Mouse (Mus musculus): ENCODE data around the gene Podn.
A peak's percentile ranks its signal among the peaks of the same experiment; 100 is the strongest.
"Not testable (repeated sequence)": the region's sequence is repeated elsewhere in the genome, so short reads cannot be mapped to it uniquely, and the experiment has no call there.

Podn gene

GRCm38 (mm10) chr4:108096345-108096744 lies at the start of gene Podn:
Gene Podn, minus strand, starts transcription at chr4:108096445.
- DNase-seq, result no peak

DNA sequence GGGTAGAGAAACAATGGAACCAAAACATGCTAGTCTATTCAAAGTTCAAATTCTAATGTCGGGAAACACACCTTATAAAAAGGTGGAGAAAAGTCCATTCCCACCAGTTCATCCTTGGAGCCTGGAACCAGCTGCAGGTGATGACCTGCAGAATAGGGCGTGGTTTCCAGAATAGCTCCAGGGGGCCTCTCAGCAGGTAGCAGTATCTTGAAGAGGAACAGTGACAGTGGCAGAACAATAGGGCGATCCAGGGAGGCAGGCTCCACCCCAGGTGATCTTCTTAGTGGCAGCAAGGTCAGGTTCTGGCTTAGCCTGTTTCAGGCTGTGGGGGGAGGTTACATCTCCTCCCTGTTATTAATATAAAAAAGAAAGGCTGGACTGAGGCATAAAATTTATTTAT lies 49.3 kb upstream of the Podn start:
- DNase-seq, result not testable (repeated sequence)

DNA sequence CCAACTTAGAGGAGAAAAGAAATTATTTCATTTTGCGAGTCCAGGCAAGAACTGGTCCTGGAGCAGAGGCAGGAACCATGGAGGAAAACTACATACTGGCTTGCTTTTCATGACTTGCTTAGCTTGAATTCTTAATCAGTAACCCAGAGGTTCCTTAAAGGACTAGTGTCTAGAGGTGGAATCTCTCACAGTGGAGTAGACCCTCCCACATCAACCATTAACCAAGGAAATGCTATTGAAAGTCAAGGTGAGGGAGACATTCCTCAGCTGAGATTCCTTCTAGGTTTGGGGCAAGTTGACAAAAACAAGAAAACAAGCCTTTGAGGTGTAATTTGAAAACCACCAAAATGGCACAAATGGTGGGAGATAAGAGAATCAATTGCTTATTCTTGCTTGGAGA lies 48.6 kb upstream of the Podn start, which contains the start of gene Scp2:
Gene Scp2 (minus strand): TSS at position 119 of the 400 bp plus-strand sequence.
- no peak for DNase-seq

GRCm38 (mm10) chr4:108143778-108144177 lies 47.5 kb upstream of the Podn start:
- DNase-seq, result no peak

DNA sequence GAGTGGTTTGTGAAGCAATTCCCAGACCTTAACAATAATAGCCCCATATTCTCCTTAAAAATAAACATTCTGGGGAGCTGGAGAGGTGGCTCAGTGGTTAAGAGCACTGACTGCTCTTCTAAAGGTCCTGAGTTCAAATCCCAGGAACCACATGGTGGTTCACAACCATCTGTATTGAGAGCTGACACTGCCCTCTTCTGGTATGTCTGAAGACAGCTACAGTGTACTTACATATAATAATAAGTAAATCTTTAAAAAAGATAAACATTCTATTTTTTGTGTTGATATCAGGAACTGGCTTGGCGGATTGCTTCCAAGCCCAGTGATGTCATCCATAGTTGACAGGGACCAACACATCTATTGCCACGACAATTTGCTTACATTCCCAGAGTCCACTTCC lies 46.9 kb upstream of the Podn start:
- not testable (repeated sequence) for DNase-seq

DNA sequence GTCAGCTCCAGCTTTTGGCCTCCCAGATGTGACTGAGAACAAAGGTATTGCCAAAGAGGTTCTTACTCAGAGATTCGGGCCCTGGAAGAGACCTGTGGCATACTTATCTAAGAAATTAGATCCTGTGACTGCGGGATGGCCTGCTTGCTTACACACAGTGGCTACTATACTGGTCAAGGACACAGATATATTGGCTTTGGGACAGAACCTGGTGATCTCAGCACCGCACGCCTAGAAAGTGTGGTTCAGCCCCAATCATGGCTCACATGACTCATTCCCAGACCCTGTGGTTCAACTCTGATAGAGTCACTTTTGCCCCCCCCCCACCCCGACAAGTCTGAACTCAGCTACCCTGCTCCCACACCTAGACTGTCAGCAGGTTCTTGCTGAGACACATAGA lies 40.7 kb upstream of the Podn start:
- no peak for DNase-seq

DNA sequence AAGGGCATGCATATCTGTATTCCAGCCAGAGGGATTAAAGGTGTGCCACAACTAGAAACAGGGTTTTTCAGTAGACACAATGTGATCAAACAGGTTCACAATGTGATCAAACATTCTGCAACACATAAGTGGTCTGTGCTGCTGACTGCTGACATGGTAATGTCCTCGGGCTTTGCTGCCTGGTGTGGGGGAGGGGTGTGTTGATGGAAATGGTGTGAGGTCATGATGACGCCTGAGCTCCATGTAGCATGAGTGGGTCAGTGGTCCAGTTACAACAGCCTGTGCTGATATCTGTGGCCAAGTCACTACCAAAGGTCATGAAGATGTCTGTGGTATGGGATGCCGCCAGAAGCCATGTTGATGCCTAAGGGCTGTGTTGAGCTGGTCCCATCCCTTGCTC lies 34.2 kb upstream of the Podn start:
- no peak for DNase-seq

- DNase-seq, result no peak
Observed at GRCm38 (mm10) chr4:108128339-108128738, 32.1 kb upstream of the Podn start.

DNA sequence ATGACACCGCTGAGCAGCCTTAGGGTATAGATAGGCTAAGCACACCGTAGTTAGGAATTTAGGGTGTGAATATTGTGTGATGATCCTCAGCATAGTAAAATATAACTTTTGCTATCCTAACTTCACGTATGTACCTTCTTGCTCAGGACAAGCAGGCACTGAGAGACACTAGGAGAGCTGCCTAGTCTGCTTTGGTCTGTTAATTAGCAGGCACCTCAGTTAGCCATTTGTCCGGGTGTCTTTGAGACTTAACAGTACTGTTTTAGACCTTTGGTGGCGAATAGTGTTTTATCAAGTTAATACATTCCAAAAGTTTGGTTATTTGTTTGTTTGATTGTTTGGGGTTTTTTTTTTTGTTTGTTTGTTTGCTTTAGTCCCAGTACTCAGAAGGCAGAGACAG lies 31.3 kb upstream of the Podn start:
- no peak for DNase-seq

GRCm38 (mm10) chr4:108126260-108126659 lies 30.0 kb upstream of the Podn start:
- DNase-seq, result no peak

GRCm38 (mm10) chr4:108124104-108124503 lies 27.9 kb upstream of the Podn start:
- no peak for DNase-seq

DNA sequence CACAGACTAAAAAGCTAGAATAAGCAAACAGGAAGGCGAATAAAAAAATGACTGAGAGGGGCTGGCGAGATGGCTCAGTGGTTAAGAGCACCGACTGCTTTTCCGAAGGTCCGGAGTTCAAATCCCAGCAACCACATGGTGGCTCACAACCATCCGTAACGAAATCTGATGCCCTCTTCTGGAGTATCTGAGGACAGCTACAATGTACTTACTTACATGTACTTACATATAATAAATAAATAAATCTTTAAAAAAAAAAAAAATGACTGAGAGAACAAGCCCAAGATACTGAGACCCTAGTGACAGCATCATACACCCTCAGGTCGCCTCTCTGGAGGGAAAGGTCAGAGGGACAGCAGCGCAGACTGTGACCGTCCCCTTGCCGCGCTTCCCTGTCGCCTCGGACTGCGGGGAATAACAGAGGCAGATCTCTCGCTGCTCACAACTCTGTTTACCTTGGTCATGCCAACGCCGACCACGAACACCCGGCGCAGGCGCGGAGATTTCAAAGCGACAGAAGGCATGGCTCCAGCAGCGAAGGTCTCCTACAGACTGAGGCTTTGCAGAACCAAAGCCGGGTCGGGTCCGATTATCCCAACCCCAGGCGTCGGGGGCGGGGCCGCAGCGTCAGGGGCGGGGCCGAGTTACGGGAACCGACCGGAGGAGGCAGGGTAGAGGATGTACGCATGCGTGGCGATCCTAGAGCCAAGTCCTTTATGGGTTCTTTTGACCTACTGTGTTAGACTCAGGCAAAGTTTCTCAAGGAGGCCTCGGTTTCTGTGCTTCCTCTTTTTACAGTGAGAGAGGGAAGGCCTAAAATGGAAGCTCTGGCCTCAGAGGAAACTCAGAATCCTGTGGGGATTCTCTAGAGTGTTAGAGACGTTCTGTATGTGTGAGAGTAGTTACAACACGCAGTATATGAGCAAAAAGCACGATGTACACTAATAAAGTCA lies 22.0 kb upstream of the Podn start:
- DNase-seq, result peak; percentile 96 to 97

DNA sequence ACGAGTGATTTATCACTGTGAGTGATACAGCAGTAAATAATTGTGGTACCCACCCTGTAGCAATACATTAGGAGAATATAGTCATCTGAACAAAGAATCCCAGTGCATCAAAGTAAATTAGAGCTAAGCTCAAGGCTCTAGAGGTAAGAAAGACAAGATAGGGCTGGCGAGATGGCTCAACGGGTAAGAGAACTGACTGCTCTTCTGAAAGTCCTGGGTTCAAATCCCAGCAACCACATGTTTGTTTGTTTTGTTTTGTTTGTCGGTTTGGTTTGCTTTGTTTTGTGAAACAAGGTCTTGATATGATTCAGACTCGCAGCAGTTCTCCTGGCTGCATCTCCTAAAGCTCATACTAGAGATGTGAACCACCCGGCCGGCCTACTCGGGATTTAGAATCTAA lies 21.2 kb upstream of the Podn start:
- peak in 1 of 2 experiments; percentile 19 for DNase-seq

GRCm38 (mm10) chr4:108116466-108116865 lies 20.2 kb upstream of the Podn start:
- DNase-seq, result no peak

- no peak for DNase-seq
Observed at GRCm38 (mm10) chr4:108110706-108111105, 14.5 kb upstream of the Podn start.

DNA sequence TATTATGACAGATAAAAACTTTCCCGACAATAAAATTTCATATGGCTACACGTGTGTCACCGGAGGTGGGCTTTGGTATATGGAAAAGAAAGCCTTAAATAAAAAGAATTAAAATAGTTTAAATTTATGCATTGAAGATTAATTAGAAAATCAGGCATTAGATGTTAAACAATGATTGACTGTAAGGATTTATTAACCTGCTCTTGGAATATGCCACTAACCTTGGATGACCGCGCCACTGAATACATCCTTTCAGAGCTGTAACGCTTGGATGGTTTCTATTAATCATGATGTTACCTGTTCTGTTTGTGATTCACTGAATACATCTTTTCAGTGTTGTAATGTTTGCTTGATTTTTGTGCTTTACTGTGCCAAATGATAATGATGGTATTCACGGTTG lies 13.5 kb upstream of the Podn start:
- no peak for DNase-seq

- no peak for DNase-seq
Observed at GRCm38 (mm10) chr4:108092741-108093397, 3.4 kb downstream of the Podn start.

DNA sequence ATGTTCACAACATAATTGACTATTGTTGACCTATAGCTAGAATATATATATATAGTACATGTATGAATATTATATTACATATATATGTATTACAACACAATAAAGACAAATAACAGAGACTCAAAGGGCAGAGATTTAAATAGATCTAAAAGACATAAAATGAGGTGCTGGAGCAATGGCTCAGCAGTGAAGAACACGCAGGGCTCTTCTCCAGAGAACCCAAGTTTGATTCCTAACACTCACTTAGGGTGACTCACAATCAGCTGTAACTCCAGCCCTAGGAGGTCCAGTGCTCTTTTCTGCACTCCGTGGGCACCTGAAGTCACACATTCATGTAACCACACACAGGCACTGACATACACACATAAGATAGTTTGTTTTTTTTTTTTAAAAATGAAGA lies 12.3 kb downstream of the Podn start:
- no peak for DNase-seq

DNA sequence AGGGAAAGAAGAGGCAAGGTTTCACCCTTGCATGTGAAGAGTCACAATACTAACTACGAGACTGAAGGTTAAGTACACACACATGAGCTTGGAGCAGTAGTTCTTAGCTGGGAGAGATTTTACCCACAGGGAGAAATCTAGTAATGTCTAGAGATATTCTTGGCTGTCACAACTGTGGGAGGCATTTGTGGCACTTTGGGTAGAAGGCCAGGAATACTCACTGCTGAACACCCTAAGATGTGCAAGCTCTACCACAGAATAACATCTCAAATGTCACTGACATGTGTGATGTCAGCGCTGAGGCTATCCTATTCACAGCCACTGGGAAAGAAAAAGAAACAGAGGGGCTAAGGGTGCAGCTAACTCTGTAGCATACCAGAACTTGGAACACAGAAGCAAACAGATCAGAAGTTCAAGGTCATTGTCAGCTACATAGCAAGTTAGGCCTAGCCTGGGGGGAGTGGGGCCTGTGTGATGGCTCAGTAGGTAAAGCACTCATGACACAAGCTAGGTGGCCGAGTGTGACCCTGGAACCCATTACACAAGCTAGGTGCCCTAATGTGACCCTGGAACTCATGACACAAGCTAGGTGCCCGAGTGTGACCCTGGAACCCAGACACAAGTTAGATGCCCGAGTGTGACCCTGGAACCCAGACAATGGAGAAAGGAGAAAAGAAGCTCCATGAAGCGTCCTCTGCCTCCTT lies 13.1 kb downstream of the Podn start:
- DNase-seq, result no peak

DNA sequence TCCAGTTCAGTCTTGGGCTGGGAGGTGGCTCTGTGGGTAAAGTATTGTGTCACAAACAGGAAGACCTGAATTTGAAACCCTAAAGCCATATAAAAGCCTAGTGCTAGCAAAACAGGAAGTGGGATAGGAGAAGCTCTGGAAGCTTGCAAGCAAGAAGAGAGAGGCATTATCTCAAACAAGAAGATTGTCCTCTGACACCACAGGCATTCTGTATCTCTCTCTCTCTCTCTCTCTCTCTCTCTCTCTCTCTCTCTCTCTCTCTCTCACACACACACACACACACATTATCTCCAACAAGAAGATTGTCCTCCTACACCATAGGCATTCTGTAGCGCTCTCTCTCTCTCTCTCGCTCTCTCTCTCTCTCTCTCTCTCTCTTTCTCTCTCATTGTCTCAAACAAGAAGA lies 13.8 kb downstream of the Podn start:
- no peak for DNase-seq

- DNase-seq, result no peak
Observed at GRCm38 (mm10) chr4:108080876-108081275, 15.4 kb downstream of the Podn start.

DNA sequence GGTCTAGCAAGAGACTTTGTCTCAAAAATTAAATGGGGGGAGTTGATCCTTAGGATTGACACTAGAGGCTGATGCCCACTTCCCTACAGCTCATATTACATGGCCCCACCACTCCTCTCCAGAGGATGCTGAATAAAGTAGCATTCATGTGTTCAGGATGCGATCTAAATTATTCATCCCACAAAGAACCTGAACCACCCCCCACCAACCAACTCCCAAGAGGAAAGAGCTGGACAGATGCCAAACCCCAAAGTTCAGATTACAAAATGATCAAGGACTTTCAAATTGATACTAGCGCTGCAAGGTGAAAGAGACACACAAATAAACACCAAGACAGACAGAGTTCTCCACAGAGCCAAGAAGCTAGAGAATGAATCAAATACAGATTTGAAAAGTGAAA lies 16.5 kb downstream of the Podn start:
- no peak for DNase-seq

DNA sequence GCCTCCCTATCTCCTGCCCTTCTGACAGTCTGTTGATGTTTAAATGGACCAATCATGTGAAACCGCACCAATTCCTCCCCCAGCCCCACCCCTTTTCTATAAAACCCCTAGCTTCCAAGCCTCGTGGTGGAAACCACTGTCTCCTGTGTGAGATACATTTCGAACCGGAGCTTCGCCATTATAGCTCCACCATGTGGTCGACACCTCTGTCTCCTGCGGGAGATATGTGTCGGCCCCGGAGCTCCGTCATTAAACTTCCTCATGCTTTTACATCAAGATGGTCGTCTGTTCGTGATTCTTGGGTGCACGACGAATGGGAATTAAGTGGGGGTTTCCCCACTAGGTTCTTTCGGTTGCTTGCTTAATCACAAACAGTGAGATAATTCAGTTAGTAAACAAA lies 17.1 kb downstream of the Podn start:
- DNase-seq, result not testable (repeated sequence)

Measured in cerebellum, adult 18-20 months (tissue).